ENCODE assay signal across 8 mouse cellular contexts in genomic region chr9:25151611-25152241, GRCm38 (mm10). TPM values are rescaled to one million over a fixed set of nuclear protein-coding genes. Genes with fewer than 3 reads are reported as not detected.
DNase-seq lines count a peak whose midpoint lies in the region; ATAC-seq and TF ChIP-seq lines count a peak whose summit lies in the region.

Gene Herpud2, minus strand, starts transcription at chr9:25151820.

- no peaks in the 10 kb centered on the region for H3K9me3 ChIP-seq in ES-E14 (ENCODE audit: control insufficient read depth, insufficient read depth, low read depth, low read length)
- no peaks in the 10 kb centered on the region for H3K9me3 ChIP-seq in forebrain, embryonic 16.5 days (ENCODE audit: control insufficient read depth, low read length)
- no peaks in the 10 kb centered on the region for H3K9me3 ChIP-seq in lung, embryonic 15.5 days

- no peaks in the 10 kb centered on the region for H3K36me3 ChIP-seq in ES-E14 (ENCODE audit: control insufficient read depth, insufficient read depth, low read length, poor library complexity, severe bottlenecking)
- no peaks in the 10 kb centered on the region for H3K36me3 ChIP-seq in forebrain, embryonic 16.5 days (ENCODE audit: control insufficient read depth, insufficient read depth)
- no peaks in the 10 kb centered on the region for H3K36me3 ChIP-seq in lung, embryonic 15.5 days

- H3K27me3 ChIP-seq in forebrain, embryonic 16.5 days (replicated peaks; ENCODE audit: control insufficient read depth, insufficient read depth, low read length) = no peaks in the 10 kb centered on the region
- H3K27me3 ChIP-seq in lung, embryonic 15.5 days = no peaks in the 10 kb centered on the region

- ATAC-seq in forebrain, embryonic 16.5 days = peak; percentile 98
- peak; percentile 98 for ATAC-seq in lung, embryonic 15.5 days (ENCODE audit: borderline replicate concordance, extremely low read depth, low FRiP score, low TSS enrichment)

- peak; percentile 83 for DNase-seq in ES-E14 (ENCODE audit: low read depth, low spot score)
- peak; percentile 91 for DNase-seq in cerebellum, adult 11-12 months
- peak; percentile 93 to 94 for DNase-seq in heart, postnatal 36 days
- peak; percentile 88 to 89 for DNase-seq in layer of hippocampus, adult 8-10 months (ENCODE audit: low spot score in 2 of 2)
- DNase-seq in ovary, adult 18-20 months (ENCODE audit: low spot score) = peak; percentile 93
- peak; percentile 89 for DNase-seq in thymus, postnatal 0 days (ENCODE audit: low spot score)

- whole genome bisulfite sequencing in forebrain, embryonic 16.5 days = under 1% methylated on average over 46 of the region's 51 CpGs
- WGBS in lung, embryonic 15.5 days = under 1% methylated on average over 49 of the region's 51 CpGs

- H3K4me3 ChIP-seq in ES-E14 (ENCODE audit: insufficient read depth in 1 of 2, low read depth in 1 of 2, low read length in 2 of 2, poor library complexity in 1 of 2, severe bottlenecking in 1 of 2) = peak within 1 kb of the TSS; percentile 85 to 91
- H3K4me3 ChIP-seq in forebrain, embryonic 16.5 days (replicated peaks; ENCODE audit: low read length) = peak within 1 kb of the TSS; percentile 81
- H3K4me3 ChIP-seq in lung, embryonic 15.5 days = peak within 1 kb of the TSS; percentile 76

- H3K9ac ChIP-seq in ES-E14 (ENCODE audit: insufficient read depth, low read depth, low read length, poor library complexity, severe bottlenecking) = peak within 1 kb of the TSS; percentile 95
- peak within 1 kb of the TSS; percentile 92 for H3K9ac ChIP-seq in forebrain, embryonic 16.5 days (replicated peaks; ENCODE audit: low read depth, low read length)
- H3K9ac ChIP-seq in lung, embryonic 15.5 days = peak within 1 kb of the TSS; percentile 92

- H3K27ac ChIP-seq in ES-E14 (ENCODE audit: insufficient read depth, low read depth, low read length, poor library complexity, severe bottlenecking) = peak within 1 kb of the TSS; percentile 88
- H3K27ac ChIP-seq in forebrain, embryonic 16.5 days (ENCODE audit: low read length) = peak within 1 kb of the TSS; percentile 99
- peak within 1 kb of the TSS; percentile 100 for H3K27ac ChIP-seq in lung, embryonic 15.5 days

- in situ Hi-C loops in ES-E14 (cut with MboI; ENCODE audit: low sequenced_read_pairs in 2 of 2, unreplicated experiment in 2 of 2) = no loop called here

- intact Hi-C loops in heart, postnatal 36 days (cut with DNase I) = loop anchor here (2.0 to 5.0 kb wide), 4 partner anchors 101 to 441 kb away; partner anchors contain the start of genes Eepd1 and Sept7

- H3K4me1 ChIP-seq in ES-E14 (ENCODE audit: control insufficient read depth in 2 of 2, insufficient read depth in 2 of 2, low read length in 2 of 2, poor library complexity in 1 of 2) = peaks cover 0 to 7% of the 10 kb centered on the region in 2 experiments; a peak in 1 of 4 replicates
- peaks cover 20% of the 10 kb centered on the region for H3K4me1 ChIP-seq in forebrain, embryonic 16.5 days (replicated peaks; ENCODE audit: control insufficient read depth, insufficient read depth, low read length)
- H3K4me1 ChIP-seq in lung, embryonic 15.5 days = peaks cover 22% of the 10 kb centered on the region

- H3K4me2 ChIP-seq in forebrain, embryonic 16.5 days (ENCODE audit: low read length) = peak within 1 kb of the TSS; percentile 95
- H3K4me2 ChIP-seq in lung, embryonic 15.5 days = peak within 1 kb of the TSS; percentile 58

TF ChIP-seq in ES-E14, 5 proteins besides CTCF, POLR2A, EP300 and RAD21:
- TF ChIP-seq ZC3H11A (IDR thresholded peaks at IDR 0.05; ENCODE audit: borderline replicate concordance, low read depth, low read length) = no peak
- peak; percentile 7; the same call in 1 of the 2 replicates for TF ChIP-seq CHD2 (IDR thresholded peaks at IDR 0.05; ENCODE audit: low read depth, low read length)
- 0 out of 2 replicates have a peak, but pooled peaks have one; percentile 38 for TF ChIP-seq MAFK (IDR thresholded peaks at IDR 0.05; ENCODE audit: insufficient read depth, low read depth, low read length)
- no peak for TF ChIP-seq ZNF384 (IDR thresholded peaks at IDR 0.05; ENCODE audit: low read depth, low read length)
- TF ChIP-seq HCFC1 (IDR thresholded peaks at IDR 0.05; ENCODE audit: borderline replicate concordance, insufficient read depth, low read length) = no peak

RNA-seq across cellular contexts. Expression of gene Herpud2, which starts in this region (rescaled TPM):
- 7.0 and 11.5 TPM in 2 replicates for total RNA-seq in ES-E14 (2012; rRNA removed)
- polyA plus RNA-seq in forebrain, embryonic 16.5 days (2015; fragmentation: Nextera tagmentation; extraction: Ambion mirVana) = 35.7 and 41.8 TPM in 2 replicates
- total RNA-seq in heart, postnatal 36 days (2021) = 10 to 100 TPM; 39.1 TPM
- 10 to 100 TPM; 44.2 to 50.5 (median 46.9) TPM for total RNA-seq in layer of hippocampus, adult 8-10 months (2022)
- 31.4 and 32.0 TPM in 2 replicates for polyA plus RNA-seq in lung, embryonic 15.5 days (2015; fragmentation: Nextera tagmentation; extraction: Ambion mirVana)
- polyA plus RNA-seq in thymus, postnatal 0 days (2015; fragmentation: Nextera tagmentation; extraction: Ambion mirVana) = 23.4 and 30.4 TPM in 2 replicates

Comparison
In these comparisons a context has a peak if more than half of its experiments do, and no peak if none do; other contexts are left out.
1. Peak in every context shown above with its lines: DNase-seq, ATAC-seq, H3K4me3 ChIP-seq and H3K27ac ChIP-seq.